Mouse (Mus musculus): ENCODE measurements around the gene Frmd4b. TPM values are rescaled to one million over a fixed set of nuclear protein-coding genes. Genes with fewer than 3 reads are reported as not detected.
"Not testable (repeated sequence)": the region's sequence is repeated elsewhere in the genome, so short reads cannot be mapped to it uniquely, and the experiment has no call there.

Gene Frmd4b
- polyA plus RNA-seq, 2 experiments from 2014 or later: 12.0 to 12.1 TPM

DNA sequence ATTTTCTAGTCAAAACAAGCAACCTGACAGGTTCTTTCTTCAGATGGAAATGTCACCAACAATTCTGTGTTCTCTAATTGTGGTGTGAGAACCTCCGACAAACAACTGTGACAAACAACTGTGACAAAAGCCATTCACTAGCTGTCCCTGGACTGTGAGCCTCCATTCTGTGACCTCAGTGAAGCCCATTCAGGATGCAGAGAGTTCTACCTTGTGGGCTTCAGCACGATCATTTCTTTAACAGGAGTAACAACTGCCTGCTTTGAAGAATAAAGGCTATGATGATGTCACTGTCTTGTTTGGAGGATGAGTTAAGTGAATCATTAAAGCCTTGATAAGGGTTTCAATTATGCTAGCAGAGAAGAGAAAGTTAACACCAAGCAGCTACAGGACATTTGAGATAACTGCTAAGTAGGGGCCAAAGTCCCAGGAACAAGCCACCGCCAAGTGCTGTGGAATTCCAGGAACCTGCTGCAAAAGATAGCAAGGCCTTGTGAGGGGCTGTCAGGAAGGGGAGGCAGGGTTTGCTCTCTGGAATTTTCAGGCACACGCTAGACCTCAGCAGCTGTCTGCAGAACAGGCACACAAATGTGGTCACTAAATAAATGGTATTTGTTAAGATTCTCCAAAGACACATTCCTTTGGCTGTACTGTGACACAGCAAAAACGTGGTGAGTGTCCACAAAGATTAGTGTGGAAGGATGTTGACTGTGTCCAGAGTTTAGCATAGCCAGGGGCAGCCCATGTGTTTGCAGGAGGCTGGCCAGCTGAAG is 207.7 kb downstream of the Frmd4b start:
- no peak for ATAC-seq

GRCm38 (mm10) chr6:97407914-97408313 is 209.4 kb downstream of the Frmd4b start:
- ATAC-seq: no peak

DNA sequence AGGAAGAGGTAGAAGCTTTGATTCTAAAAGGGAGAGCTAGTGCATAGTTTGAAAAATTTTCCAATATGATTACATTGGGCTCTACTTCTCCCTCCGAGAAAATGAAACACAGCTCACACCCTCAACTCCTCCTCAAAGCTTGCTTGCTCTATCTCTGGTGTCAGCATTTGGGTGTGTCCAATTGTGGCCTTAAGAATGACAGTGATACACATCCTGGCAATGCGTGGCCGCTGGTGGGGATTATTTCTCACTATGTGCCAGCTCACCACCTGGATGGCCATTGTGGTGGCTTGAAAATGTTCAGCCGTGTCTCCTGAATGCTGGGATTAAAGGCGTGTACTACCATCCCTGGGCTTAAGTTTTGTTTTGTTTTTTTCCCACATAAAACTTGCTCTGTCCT is 209.9 kb downstream of the Frmd4b start:
- no peak for ATAC-seq

DNA sequence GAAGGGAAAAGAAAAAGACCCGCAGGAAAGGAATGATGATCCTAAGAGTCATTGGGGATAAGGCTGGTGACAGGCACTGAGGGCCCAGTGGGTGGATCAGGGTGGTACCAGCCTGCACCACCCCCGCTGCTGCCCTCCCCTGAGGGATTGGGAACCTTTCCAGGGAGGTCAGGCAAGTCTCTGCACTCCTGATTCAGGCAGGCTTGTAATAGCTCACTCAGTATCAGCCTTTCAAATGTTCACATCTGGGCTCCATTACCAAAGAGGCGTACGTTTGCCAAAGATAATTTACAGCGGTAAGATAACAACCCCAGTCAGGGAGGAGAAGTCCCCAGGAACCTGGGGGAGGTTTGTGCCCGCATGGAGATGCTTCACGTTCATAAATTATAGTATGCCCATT is 212.0 kb downstream of the Frmd4b start:
- no peak for ATAC-seq

GRCm38 (mm10) chr6:97402822-97403472 is 214.4 kb downstream of the Frmd4b start:
- no peak for ATAC-seq

GRCm38 (mm10) chr6:97400446-97400845 is 216.9 kb downstream of the Frmd4b start:
- no peak for ATAC-seq

DNA sequence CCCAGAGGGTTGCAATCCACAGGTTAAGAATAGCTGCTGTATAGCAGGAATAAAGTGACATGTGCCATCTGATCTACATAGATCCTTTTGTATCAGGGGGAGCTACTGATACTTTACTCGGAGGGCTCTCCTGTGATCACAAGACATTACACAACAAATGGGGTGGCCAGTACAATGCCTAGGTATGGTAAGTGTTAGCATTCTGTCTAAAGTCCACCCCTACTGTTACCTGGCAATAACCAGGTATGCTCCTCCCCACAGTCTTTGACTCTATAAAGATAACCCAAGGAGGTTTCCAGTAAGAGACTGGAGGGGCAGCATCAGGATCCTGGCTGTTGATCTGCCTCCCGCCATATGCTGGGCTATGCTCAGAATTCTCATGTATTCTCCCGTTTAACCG is 219.4 kb downstream of the Frmd4b start:
- no peak for ATAC-seq

GRCm38 (mm10) chr6:97396957-97397354 is 220.4 kb downstream of the Frmd4b start:
- no peak for ATAC-seq

- ATAC-seq: no peak
Measured at GRCm38 (mm10) chr6:97396351-97396956, 220.9 kb downstream of the Frmd4b start.

GRCm38 (mm10) chr6:97395477-97396350 is 221.6 kb downstream of the Frmd4b start:
- ATAC-seq: no peak

- ATAC-seq: peak; percentile 80
Measured at GRCm38 (mm10) chr6:97394473-97395075, 222.8 kb downstream of the Frmd4b start.

GRCm38 (mm10) chr6:97392912-97393311 is 224.4 kb downstream of the Frmd4b start:
- ATAC-seq: no peak

- ATAC-seq: no peak
Measured at GRCm38 (mm10) chr6:97387388-97387787, 230.0 kb downstream of the Frmd4b start.

DNA sequence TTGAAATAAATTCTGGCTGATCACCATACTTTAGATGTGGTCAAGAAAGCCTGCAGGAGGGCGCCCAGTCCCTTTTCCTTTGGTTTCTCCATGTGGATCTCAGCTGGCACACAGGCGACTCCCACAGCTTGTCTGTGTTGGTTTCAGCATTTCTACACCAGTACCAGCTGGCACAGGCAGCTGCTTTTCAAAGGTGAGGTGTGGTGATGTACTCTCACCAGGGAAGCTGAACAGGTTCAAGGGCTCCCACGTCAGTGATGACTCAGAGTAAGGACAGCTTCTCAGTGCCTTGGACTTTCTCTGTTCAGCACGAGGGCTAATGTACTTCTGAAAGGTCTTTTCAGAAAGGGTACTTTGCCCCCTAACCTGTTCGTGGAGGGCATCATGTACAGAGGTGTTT is 232.4 kb downstream of the Frmd4b start:
- ATAC-seq: no peak

DNA sequence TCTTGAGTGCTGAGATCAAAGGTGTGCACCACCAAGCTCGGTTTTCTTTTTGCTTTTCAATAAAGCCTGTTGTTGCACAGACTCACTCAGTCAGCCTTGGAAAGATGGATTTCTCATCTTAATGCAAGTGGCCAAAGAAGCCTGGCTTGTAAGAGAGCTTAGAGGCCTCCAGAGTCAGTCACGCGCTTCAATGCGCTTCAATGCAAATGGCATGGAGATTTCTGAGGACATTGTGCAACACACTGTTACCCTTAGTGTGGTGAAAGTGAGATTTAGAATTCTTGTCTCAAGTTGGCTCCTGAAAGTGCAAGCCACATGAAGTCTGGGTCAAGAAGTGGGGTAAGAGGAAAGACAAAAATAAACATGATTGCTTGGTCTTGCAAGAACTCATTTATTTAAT is 236.1 kb downstream of the Frmd4b start:
- ATAC-seq: no peak

GRCm38 (mm10) chr6:97370947-97371346 is 246.4 kb downstream of the Frmd4b start:
- no peak for ATAC-seq

DNA sequence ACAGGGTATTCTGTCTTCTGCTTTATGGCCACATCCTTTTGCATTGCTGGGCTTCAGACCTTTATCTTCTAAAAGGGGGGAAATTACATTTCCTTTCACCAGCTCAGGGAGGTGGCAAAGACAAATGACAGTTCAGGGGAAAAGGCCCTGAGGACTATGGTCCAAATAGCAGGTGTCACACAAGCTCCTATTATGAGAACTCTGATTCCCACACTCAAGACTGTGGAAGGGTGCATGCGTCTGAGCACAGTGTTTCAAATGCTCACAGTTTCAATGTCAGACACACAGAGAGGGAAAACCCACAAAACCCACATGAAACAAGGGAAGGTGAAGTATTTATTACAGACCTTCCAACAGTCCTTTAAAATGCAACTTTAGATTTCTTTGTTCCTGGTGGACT is 246.9 kb downstream of the Frmd4b start:
- no peak for ATAC-seq

DNA sequence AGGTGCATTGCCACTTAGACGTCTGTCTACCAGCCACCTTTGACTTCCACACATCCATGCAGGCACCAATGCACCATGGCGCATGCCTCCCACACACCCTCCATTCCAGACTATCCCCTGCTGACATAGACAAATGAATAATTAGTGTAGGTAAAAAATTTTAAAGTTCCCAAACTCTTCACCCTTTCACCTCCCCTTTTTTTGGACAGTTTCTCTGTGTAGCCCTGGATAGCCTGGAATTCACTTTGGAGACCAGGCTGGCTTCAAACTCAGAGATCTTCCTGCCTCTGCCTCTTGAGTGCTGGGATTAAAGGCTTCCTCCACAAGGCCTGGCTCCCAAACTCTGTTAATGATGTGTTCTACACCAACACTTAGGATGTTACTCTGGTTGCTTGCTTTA is 253.5 kb downstream of the Frmd4b start:
- no peak for ATAC-seq

- not testable (repeated sequence) for ATAC-seq
Measured at GRCm38 (mm10) chr6:97357606-97358005, 259.7 kb downstream of the Frmd4b start.

- no peak for ATAC-seq
Measured at GRCm38 (mm10) chr6:97356612-97357011, 260.7 kb downstream of the Frmd4b start.

DNA sequence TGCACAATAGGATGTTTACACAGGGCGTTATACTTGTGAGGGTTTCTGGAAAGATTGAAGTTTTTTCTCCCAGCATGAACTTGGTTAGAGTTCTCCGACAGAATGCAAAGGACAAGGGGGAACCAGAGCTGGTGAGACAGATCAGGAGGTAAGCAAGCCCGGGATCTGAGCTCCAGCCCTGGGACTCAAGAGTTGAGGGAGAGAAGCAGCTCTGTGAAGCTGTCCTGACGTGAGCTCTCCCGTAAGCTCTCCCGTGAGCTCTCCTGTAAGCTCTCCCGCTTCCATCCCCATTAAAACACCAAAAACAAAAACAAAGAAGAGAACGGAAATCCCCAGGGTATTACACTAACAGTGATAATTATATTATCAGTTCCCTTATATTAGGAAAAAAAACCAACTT is 262.2 kb downstream of the Frmd4b start:
- no peak for ATAC-seq

- peak; percentile 46 for ATAC-seq
Measured at GRCm38 (mm10) chr6:97353933-97354332, 263.4 kb downstream of the Frmd4b start.

All from CD4-positive, CD25-positive, alpha-beta regulatory T cell, adult 4 months (primary cell).